Mouse (Mus musculus): ENCODE results near the gene Usp10. TPM values are rescaled to one million over a fixed set of nuclear protein-coding genes. Genes with fewer than 3 reads are reported as not detected.
A peak's percentile ranks its signal among the peaks of the same experiment; 100 is the strongest.

Usp10 gene
- polyA plus RNA-seq, 1 experiment from 2014 or later, result 72.3 TPM

DNA sequence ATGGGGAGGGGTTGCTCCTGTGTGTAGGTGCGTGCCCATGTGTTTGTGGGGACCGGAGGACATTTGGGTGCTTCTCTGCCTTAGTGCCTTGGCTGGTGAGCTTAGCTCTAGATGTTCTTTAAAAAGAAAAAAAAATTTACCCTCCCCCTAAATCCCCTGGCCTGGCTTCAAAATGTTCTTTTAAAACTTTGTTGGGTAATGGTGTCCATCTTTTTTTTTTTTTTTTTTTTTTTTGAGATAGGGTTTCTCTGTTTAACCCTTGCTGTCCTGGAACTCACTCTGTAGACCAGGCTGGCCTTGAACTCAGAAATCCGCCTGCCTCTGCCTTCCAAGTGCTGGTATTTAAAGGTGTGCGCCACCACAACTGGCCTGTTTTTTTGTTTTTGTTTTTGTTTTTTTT, 5.1 kb downstream of the Usp10 start:
- no peak overlapping the region for H3K4me2 ChIP-seq
- peaks cover 70% of the 10 kb centered on the region for H3K4me1 ChIP-seq (replicated peaks)
- no peaks in the 10 kb centered on the region for H3K36me3 ChIP-seq
- WGBS, result 86% methylated on average over 4 of the region's 4 CpGs
- no peak overlapping the region for H3K4me3 ChIP-seq
- H3K9me3 ChIP-seq (replicated peaks), result no peaks in the 10 kb centered on the region
- no peak overlapping the region for H3K27ac ChIP-seq
- ATAC-seq (replicated peaks; ENCODE audit: insufficient number of reproducible peaks, insufficient read depth, low FRiP score, low read depth), result no peak
- H3K9ac ChIP-seq, result no peak overlapping the region
- H3K27me3 ChIP-seq, result no peaks in the 10 kb centered on the region

DNA sequence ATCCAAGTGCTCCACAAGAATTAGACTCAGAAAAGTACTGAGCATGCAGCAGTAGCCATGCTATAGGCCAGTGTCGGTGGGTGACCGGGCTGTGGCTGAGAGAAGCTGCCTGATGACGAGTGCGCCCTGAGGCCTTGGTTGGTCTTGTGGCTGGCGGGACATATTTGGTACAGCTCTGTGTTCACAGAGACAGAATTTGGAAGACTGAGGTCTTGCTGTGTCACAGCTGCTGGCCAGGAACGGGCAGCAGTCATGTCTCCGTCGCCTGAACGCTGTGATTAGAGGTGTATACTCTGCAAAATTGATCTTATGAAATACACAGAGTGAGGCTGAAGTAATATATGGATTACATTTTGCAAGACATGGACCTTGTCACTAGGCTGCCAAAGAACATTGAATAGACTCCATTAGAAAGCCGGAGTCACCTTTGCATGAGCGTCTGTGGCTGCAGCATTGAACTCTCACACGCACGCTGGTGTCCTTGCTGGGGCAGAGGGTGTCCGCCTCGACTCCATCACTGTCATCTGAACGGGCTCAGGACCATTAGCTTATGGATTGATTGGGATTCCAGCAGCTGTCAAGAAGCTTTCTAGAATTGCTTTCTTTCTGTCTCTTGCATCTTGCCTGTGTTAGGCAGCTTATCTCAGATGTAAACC, 6.2 kb downstream of the Usp10 start:
- Histone ChIP-seq H3K9ac (no peak overlapping the region), H3K27me3 (no peaks in the 10 kb centered on the region), H3K9me3 (replicated peaks) (no peaks in the 10 kb centered on the region), H3K4me3 (no peak overlapping the region), H3K36me3 (no peaks in the 10 kb centered on the region), H3K4me2 (no peak overlapping the region), H3K27ac (no peak overlapping the region), H3K4me1 (replicated peaks) (peaks cover 67% of the 10 kb centered on the region)
- ATAC-seq (replicated peaks; ENCODE audit: insufficient number of reproducible peaks, insufficient read depth, low FRiP score, low read depth), result no peak
- 65% methylated on average over 16 of the region's 16 CpGs for WGBS

- Histone ChIP-seq H3K9me3 (replicated peaks) (no peaks in the 10 kb centered on the region), H3K4me2 (no peak overlapping the region), H3K4me1 (replicated peaks) (peaks cover 56% of the 10 kb centered on the region), H3K36me3 (no peaks in the 10 kb centered on the region), H3K27ac (no peak overlapping the region), H3K9ac (no peak overlapping the region), H3K27me3 (no peaks in the 10 kb centered on the region), H3K4me3 (no peak overlapping the region)
- ATAC-seq (replicated peaks; ENCODE audit: insufficient number of reproducible peaks, insufficient read depth, low FRiP score, low read depth), result no peak
- WGBS, result 91% methylated on average over 3 of the region's 3 CpGs
Observed at GRCm38 (mm10) chr8:119917415-119917814, 7.3 kb downstream of the Usp10 start.

DNA sequence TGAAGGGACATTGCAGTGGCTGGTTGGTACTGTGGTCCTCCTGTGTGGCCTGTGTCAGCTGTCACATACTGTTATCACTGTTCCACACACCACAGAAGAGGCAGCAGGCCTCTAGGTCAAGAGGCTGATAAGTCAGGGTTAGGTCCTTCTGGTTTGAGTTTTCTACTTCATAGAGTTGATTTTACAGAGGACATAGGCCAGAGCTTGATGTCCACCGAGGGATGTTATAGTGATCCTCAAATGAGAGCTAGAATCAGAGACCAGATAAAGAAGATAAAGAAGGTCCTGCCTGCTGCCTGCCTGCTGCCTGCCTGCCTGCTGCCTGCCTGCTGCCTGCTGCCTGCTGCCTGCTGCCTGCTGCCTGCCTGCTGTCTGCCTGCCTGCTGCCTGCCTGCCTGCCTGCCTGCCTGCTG, 8.0 kb downstream of the Usp10 start:
- Histone ChIP-seq H3K36me3 (no peaks in the 10 kb centered on the region), H3K27ac (no peak overlapping the region), H3K4me1 (replicated peaks) (peaks cover 50% of the 10 kb centered on the region), H3K4me3 (no peak overlapping the region), H3K9ac (no peak overlapping the region), H3K9me3 (replicated peaks) (no peaks in the 10 kb centered on the region), H3K27me3 (no peaks in the 10 kb centered on the region), H3K4me2 (no peak overlapping the region)
- WGBS, result 9% methylated on average over 1 of the region's 1 CpGs
- 0 out of 2 replicates have a peak, but pooled peaks have one; percentile 43 for ATAC-seq (replicated peaks; ENCODE audit: insufficient number of reproducible peaks, insufficient read depth, low FRiP score, low read depth)

- Histone ChIP-seq H3K4me2 (no peak overlapping the region), H3K4me1 (replicated peaks) (peaks cover 22% of the 10 kb centered on the region), H3K36me3 (no peaks in the 10 kb centered on the region), H3K27me3 (no peaks in the 10 kb centered on the region), H3K27ac (no peak overlapping the region), H3K9me3 (replicated peaks) (no peaks in the 10 kb centered on the region), H3K4me3 (no peak overlapping the region), H3K9ac (no peak overlapping the region)
- no peak for ATAC-seq (replicated peaks; ENCODE audit: insufficient number of reproducible peaks, insufficient read depth, low FRiP score, low read depth)
- WGBS, result 85% methylated on average over 5 of the region's 5 CpGs
Observed at GRCm38 (mm10) chr8:119923259-119923658, 13.1 kb downstream of the Usp10 start.

DNA sequence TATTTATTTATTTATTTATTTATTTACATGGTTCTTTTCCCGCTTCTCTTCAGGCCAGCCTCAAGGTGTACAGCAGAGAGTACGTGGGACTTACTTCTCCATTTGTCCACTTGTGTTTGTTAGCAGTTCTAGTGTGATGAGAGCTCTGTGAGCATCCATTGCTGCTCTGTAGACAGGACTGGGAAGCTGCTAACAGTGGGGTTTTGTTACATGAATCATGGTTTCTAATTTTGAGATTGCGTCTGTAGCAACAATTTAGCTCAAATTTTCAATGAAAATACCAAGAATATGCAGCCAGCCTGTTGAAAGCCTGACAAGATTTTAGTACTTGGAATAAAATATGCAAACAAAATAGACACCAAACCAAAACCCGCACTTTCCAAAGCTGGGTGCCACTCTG, 15.3 kb downstream of the Usp10 start:
- no peaks in the 10 kb centered on the region for H3K36me3 ChIP-seq
- no peak overlapping the region for H3K4me2 ChIP-seq
- WGBS, result 81% methylated on average over 4 of the region's 4 CpGs
- ATAC-seq (replicated peaks; ENCODE audit: insufficient number of reproducible peaks, insufficient read depth, low FRiP score, low read depth), result no peak
- H3K27ac ChIP-seq, result no peak overlapping the region
- H3K27me3 ChIP-seq, result no peaks in the 10 kb centered on the region
- H3K9ac ChIP-seq, result no peak overlapping the region
- H3K4me1 ChIP-seq (replicated peaks), result peaks cover 29% of the 10 kb centered on the region
- H3K9me3 ChIP-seq (replicated peaks), result no peaks in the 10 kb centered on the region
- no peak overlapping the region for H3K4me3 ChIP-seq

DNA sequence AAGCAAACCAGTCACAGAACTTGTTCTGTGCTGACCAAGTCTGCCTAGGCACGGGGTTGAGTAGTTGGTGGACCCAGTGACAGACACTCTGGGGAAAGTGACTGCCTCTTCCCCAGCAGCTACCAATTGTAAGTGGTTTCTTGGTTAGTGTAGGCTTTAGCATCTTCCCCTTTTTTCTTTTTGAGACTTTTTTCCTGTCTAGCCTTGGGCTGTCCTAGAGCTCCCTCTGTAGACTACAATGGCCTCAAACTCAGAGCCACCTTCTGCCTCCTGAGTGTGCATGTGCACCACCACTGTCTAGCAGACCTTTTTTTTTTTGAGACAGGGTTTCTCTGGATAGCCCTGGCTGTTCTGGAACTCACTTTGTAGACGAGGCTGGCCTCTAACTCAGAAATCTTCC, 16.3 kb downstream of the Usp10 start:
- H3K36me3 ChIP-seq, result no peaks in the 10 kb centered on the region
- no peaks in the 10 kb centered on the region for H3K27me3 ChIP-seq
- ATAC-seq (replicated peaks; ENCODE audit: insufficient number of reproducible peaks, insufficient read depth, low FRiP score, low read depth), result no peak
- no peak overlapping the region for H3K4me3 ChIP-seq
- H3K9ac ChIP-seq, result no peak overlapping the region
- no peak overlapping the region for H3K27ac ChIP-seq
- H3K9me3 ChIP-seq (replicated peaks), result no peaks in the 10 kb centered on the region
- no peak overlapping the region for H3K4me2 ChIP-seq
- peaks cover 38% of the 10 kb centered on the region for H3K4me1 ChIP-seq (replicated peaks)
- 66% methylated on average over 2 of the region's 2 CpGs for WGBS

DNA sequence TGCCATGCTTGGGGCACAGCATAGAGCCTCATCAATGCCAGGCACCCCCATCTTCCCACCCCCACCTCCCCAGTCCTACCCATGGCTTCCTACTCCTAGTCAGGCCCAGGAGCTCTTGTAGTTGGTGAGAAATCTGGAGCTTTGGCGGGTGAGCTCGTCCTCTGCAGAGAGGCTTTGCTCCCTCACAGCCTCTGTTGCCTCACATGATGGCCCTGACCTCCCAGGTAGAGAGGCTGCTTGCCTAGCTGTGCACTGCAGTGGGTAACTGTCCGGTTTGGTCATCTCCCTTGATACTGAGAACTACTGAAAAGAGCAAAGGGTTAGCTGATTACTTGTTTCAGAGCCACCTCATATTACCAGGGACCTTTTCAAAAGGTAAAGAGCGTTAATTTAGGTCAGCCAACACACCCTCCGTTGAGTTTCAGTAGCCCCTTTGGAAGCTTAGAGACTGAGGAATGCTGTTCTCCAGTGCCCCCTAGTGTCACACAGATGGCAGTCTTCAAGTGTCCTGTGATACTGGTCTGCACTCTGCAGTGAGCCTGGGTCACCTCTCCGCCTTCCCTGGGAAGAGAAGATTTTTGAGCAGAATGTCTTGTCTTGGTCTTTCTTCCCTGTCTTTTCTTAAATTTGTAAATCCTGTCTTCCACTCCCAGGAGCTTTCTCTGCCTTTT, 17.4 kb downstream of the Usp10 start:
- Histone ChIP-seq H3K4me3 (no peak overlapping the region), H3K4me1 (replicated peaks) (peaks cover 39% of the 10 kb centered on the region), H3K9me3 (replicated peaks) (no peaks in the 10 kb centered on the region), H3K27me3 (no peaks in the 10 kb centered on the region), H3K27ac (no peak overlapping the region), H3K36me3 (peaks cover 7% of the 10 kb centered on the region; the same call in 1 of the 2 replicates), H3K4me2 (no peak overlapping the region), H3K9ac (no peak overlapping the region)
- WGBS, result 43% methylated on average over 6 of the region's 6 CpGs
- no peak; the same call in 1 of the 2 replicates for ATAC-seq (replicated peaks; ENCODE audit: insufficient number of reproducible peaks, insufficient read depth, low FRiP score, low read depth)

GRCm38 (mm10) chr8:119931317-119931716, 21.2 kb downstream of the Usp10 start:
- Histone ChIP-seq H3K9ac (no peak overlapping the region), H3K4me3 (no peak overlapping the region), H3K4me1 (replicated peaks) (peaks cover 44% of the 10 kb centered on the region), H3K4me2 (no peak overlapping the region), H3K27ac (peak overlapping the region; percentile 56; the same call in 1 of the 2 replicates), H3K27me3 (no peaks in the 10 kb centered on the region), H3K9me3 (replicated peaks) (no peaks in the 10 kb centered on the region), H3K36me3 (peaks cover 16% of the 10 kb centered on the region; the same call in 1 of the 2 replicates)
- 51% methylated on average over 4 of the region's 4 CpGs for WGBS
- no peak for ATAC-seq (replicated peaks; ENCODE audit: insufficient number of reproducible peaks, insufficient read depth, low FRiP score, low read depth)

DNA sequence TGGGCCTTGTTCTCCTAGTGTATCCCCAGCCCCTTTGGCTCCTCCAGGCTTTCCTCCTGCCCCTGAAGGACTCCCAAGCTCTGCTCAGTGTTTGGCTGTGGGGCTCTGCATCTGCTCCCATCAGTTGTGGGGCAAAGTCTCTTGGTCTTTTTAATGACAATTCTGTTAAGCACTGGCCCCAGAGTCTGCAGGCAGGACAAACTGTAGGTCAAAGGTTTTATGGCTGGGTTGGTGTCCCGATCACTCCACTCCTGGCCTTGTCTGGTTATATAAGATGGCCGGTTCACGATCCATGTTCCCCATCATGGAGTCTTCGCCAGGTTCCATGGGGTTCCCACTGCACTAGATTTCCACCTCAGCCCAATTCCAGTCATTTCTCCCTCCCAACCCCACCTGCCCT, 23.5 kb downstream of the Usp10 start:
- no peak overlapping the region for H3K4me3 ChIP-seq
- 99% methylated on average over 4 of the region's 4 CpGs for WGBS
- peaks cover 20% of the 10 kb centered on the region; the same call in 1 of the 2 replicates for H3K36me3 ChIP-seq
- H3K9ac ChIP-seq, result no peak overlapping the region
- H3K9me3 ChIP-seq (replicated peaks), result no peaks in the 10 kb centered on the region
- H3K4me1 ChIP-seq (replicated peaks), result peaks cover 36% of the 10 kb centered on the region
- no peak for ATAC-seq (replicated peaks; ENCODE audit: insufficient number of reproducible peaks, insufficient read depth, low FRiP score, low read depth)
- no peak overlapping the region for H3K4me2 ChIP-seq
- H3K27ac ChIP-seq, result no peak overlapping the region
- no peaks in the 10 kb centered on the region for H3K27me3 ChIP-seq

DNA sequence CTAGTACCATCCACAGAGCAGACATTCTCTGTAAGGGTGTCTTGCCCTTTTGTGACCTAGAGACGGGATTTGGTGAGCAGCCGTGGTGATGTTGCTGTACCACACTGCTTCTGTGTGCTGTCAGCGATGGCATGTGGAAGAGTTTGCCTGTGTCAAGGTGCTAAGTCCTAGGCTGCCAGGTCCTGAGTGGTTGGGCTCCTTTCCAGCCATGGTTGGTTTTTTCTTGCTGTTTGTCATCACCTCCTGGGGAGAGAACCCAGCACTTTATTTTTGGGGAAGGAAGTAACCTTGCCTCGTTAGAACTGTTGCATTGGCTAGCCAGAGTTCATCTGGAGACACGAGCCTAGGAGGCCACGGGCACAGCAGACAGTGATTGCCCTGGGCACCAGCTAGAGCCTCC, 25.4 kb downstream of the Usp10 start:
- WGBS, result 39% methylated on average over 6 of the region's 6 CpGs
- Histone ChIP-seq H3K4me1 (replicated peaks) (peaks cover 30% of the 10 kb centered on the region), H3K27ac (peak overlapping the region; percentile 52), H3K9ac (no peak overlapping the region), H3K9me3 (replicated peaks) (no peaks in the 10 kb centered on the region), H3K36me3 (peaks cover 23% of the 10 kb centered on the region; the same call in 1 of the 2 replicates), H3K4me3 (no peak overlapping the region), H3K27me3 (no peaks in the 10 kb centered on the region), H3K4me2 (peak overlapping the region; percentile 1; the same call in 1 of the 2 replicates)
- ATAC-seq (replicated peaks; ENCODE audit: insufficient number of reproducible peaks, insufficient read depth, low FRiP score, low read depth), result peak; percentile 53; the same call in 1 of the 2 replicates

DNA sequence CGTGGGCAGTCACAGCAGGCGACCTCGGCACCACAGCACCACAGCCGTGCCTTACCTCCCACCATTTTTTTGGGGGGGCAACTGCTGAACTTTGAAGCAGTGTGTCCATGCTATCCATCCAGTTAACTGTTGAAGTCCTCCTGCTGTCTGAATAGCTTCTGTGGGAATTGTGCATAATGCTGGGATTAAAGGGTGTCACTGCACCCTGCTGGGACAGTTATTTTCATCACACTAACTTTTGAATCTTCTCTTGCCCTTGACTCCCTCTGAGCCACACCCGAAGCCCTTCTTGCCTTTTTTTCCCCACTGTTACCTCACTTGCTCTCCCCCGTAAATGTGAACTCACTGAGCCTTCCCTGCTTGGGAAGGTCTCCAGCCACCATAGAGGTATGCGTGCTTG, 28.3 kb downstream of the Usp10 start:
- Histone ChIP-seq H3K9ac (no peak overlapping the region), H3K4me3 (no peak overlapping the region), H3K27ac (no peak overlapping the region), H3K9me3 (replicated peaks) (no peaks in the 10 kb centered on the region), H3K27me3 (no peaks in the 10 kb centered on the region), H3K4me1 (replicated peaks) (peaks cover 21% of the 10 kb centered on the region), H3K36me3 (peaks cover 32% of the 10 kb centered on the region), H3K4me2 (no peak overlapping the region)
- 81% methylated on average over 7 of the region's 7 CpGs for WGBS
- no peak for ATAC-seq (replicated peaks; ENCODE audit: insufficient number of reproducible peaks, insufficient read depth, low FRiP score, low read depth)

All from heart, embryonic 15.5 days (tissue).